Comparison of ENCODE assay signal across 8 mouse cellular contexts in genomic region chr12:85532613-85533460, GRCm38 (mm10). TPM values are rescaled to one million over a fixed set of nuclear protein-coding genes. Genes with fewer than 3 reads are reported as not detected.
DNase-seq lines count a peak whose midpoint lies in the region; ATAC-seq and TF ChIP-seq lines count a peak whose summit lies in the region.
"Had no signal": no experiment of that assay in that cellular context is flagged by ENCODE, and none has a peak within 500 bp of the region (broad histone marks: within the 10 kb centered on the region; RNA-seq: fewer than 3 reads in every experiment).

No protein-coding gene starts in this region.

- peak overlapping the region; percentile 10; the same call in 1 of the 2 replicates for H3K4me2 ChIP-seq in lung, embryonic 14.5 days
- H3K4me2 ChIP-seq: limb, embryonic 12.5 days had no signal

- no peak for TF ChIP-seq CTCF in lung, embryonic 14.5 days (IDR thresholded peaks at IDR 0.05; ENCODE audit: low read depth)
- TF ChIP-seq CTCF in testis, adult 2 months (IDR thresholded peaks at IDR 0.05; ENCODE audit: control insufficient read depth, insufficient read depth, insufficient replicate concordance, low read depth, low read length): no peak

- H3K9me3 ChIP-seq in lung, embryonic 14.5 days (ENCODE audit: low read depth, low read length): no peaks in the 10 kb centered on the region
- H3K9me3 ChIP-seq: limb, embryonic 12.5 days had no signal

- no peak for TF ChIP-seq POLR2A in testis, adult 2 months (IDR thresholded peaks at IDR 0.05; ENCODE audit: control insufficient read depth, low read depth, low read length)

- WGBS in lung, embryonic 14.5 days: 32% methylated on average over 14 of the region's 14 CpGs

- peak; percentile 48 for DNase-seq in ovary, adult 18-20 months (ENCODE audit: low spot score)
- no peak for DNase-seq in ovary, postnatal 10 days (ENCODE audit: low spot score)
- peak; percentile 10 for DNase-seq in brain, embryonic 18.5 days (ENCODE audit: low read depth, low spot score)
- DNase-seq in heart, postnatal 25 days (ENCODE audit: low spot score): peak; percentile 81
- peak; percentile 91 for DNase-seq in lung, embryonic 14.5 days

- peak overlapping the region; percentile 33; the same call in 1 of the 2 replicates for H3K27ac ChIP-seq in lung, embryonic 14.5 days (ENCODE audit: low read depth)
- H3K27ac ChIP-seq in testis, adult 2 months (ENCODE audit: control insufficient read depth, insufficient read depth, low read depth, low read length): peak overlapping the region; percentile 11; the same call in 1 of the 2 replicates
- H3K27ac ChIP-seq: limb, embryonic 12.5 days had no signal

- no peaks in the 10 kb centered on the region for H3K27me3 ChIP-seq in lung, embryonic 14.5 days (ENCODE audit: insufficient read depth, low read length)
- H3K27me3 ChIP-seq in testis, adult 2 months (ENCODE audit: control insufficient read depth, insufficient read depth, low read length): no peaks in the 10 kb centered on the region
- H3K27me3 ChIP-seq: limb, embryonic 12.5 days had no signal

- intact Hi-C loops in heart, postnatal 25 days (cut with DNase I): loop anchor here (5.0 kb wide), 1 partner anchor 64 kb away; the partner anchor contains the start of gene Jdp2

- H3K4me3 ChIP-seq in lung, embryonic 14.5 days (ENCODE audit: low read depth, low read length): no peak overlapping the region
- H3K4me3 ChIP-seq in testis, adult 2 months (ENCODE audit: control insufficient read depth, low read depth, low read length): no peak overlapping the region
- H3K4me3 ChIP-seq: limb, embryonic 12.5 days had no signal

- peaks cover 16% of the 10 kb centered on the region; the same call in 1 of the 2 replicates for H3K4me1 ChIP-seq in lung, embryonic 14.5 days (ENCODE audit: insufficient read depth)
- peaks cover 2% of the 10 kb centered on the region; the same call in 1 of the 2 replicates for H3K4me1 ChIP-seq in testis, adult 2 months (ENCODE audit: control insufficient read depth, insufficient read depth, low read length)
- H3K4me1 ChIP-seq: limb, embryonic 12.5 days had no signal

- no peaks in the 10 kb centered on the region for H3K36me3 ChIP-seq in lung, embryonic 14.5 days (ENCODE audit: insufficient read depth)
- H3K36me3 ChIP-seq in testis, adult 2 months (ENCODE audit: control insufficient read depth, insufficient read depth, low read length): no peaks in the 10 kb centered on the region
- H3K36me3 ChIP-seq: limb, embryonic 12.5 days had no signal

- H3K9ac ChIP-seq in lung, embryonic 14.5 days: no peak overlapping the region
- H3K9ac ChIP-seq: limb, embryonic 12.5 days had no signal

- peak; percentile 92 for ATAC-seq in lung, embryonic 14.5 days (ENCODE audit: insufficient read depth)
- ATAC-seq in activated CD4-positive, CD25-positive, alpha-beta regulatory T cell, adult 4 months: no peak

RNA-seq across cellular contexts. Expression of gene Fos, which starts 59.1 kb away (rescaled TPM):
- 1 to 10 TPM; 3.4 to 3.9 TPM for total RNA-seq in heart, postnatal 25 days (2021)
- polyA plus RNA-seq in lung, embryonic 14.5 days (2014; fragmentation: Nextera tagmentation; extraction: Ambion mirVana): 3.7 and 3.8 TPM in 2 replicates
- 0.63 and 1.2 TPM in 2 replicates for polyA plus RNA-seq in testis, adult 2 months (2012; rRNA removed)
- 1 to 10 TPM; 6.7 to 9.6 TPM for polyA plus RNA-seq in activated CD4-positive, CD25-positive, alpha-beta regulatory T cell, adult 4 months (2017; shearing (Covaris generic))
